Mouse (Mus musculus) MN1 (cell line): ENCODE data around the gene Exoc3l4.

ENCODE experiments used
- DNase-seq: peaks from one replicate; pipeline ENCODE4 v3.0.0-alpha.2; 2016; ENCODE audit warnings: low spot score

The Exoc3l4 gene

GRCm38 (mm10) chr12:111411631-111412355, 5.0 kb upstream of the Exoc3l4 start:
- DNase-seq, result peak; percentile 54

- peak; percentile 18 for DNase-seq
These were observed 4.1 kb upstream of the Exoc3l4 start for GRCm38 (mm10) chr12:111412581-111413284.

GRCm38 (mm10) chr12:111413300-111413699, 3.5 kb upstream of the Exoc3l4 start:
- DNase-seq, result peak; percentile 88

- no peak for DNase-seq
These were observed 3.1 kb downstream of the Exoc3l4 start for GRCm38 (mm10) chr12:111419918-111420317.

- no peak for DNase-seq
These were observed 4.3 kb downstream of the Exoc3l4 start for GRCm38 (mm10) chr12:111420946-111421709.

GRCm38 (mm10) chr12:111422852-111423251, 6.0 kb downstream of the Exoc3l4 start:
- no peak for DNase-seq

- DNase-seq, result no peak
These were observed 6.8 kb downstream of the Exoc3l4 start for GRCm38 (mm10) chr12:111423570-111424129.

GRCm38 (mm10) chr12:111424547-111424946, 7.7 kb downstream of the Exoc3l4 start:
- no peak for DNase-seq

- DNase-seq, result peak; percentile 83
These were observed 8.4 kb downstream of the Exoc3l4 start for GRCm38 (mm10) chr12:111425258-111425657.

GRCm38 (mm10) chr12:111425789-111426460, 9.1 kb downstream of the Exoc3l4 start:
- peak; percentile 78 for DNase-seq

- DNase-seq, result peak; percentile 84
These were observed 10.8 kb downstream of the Exoc3l4 start for GRCm38 (mm10) chr12:111427438-111428113.

GRCm38 (mm10) chr12:111428364-111428763, 11.5 kb downstream of the Exoc3l4 start:
- DNase-seq, result no peak

GRCm38 (mm10) chr12:111428961-111429911, 12.4 kb downstream of the Exoc3l4 start:
- DNase-seq, result peak; percentile 39

- no peak for DNase-seq
These were observed 13.4 kb downstream of the Exoc3l4 start for GRCm38 (mm10) chr12:111430049-111430867.

- DNase-seq, result no peak
These were observed 14.3 kb downstream of the Exoc3l4 start for GRCm38 (mm10) chr12:111430868-111431817.

- DNase-seq, result no peak
These were observed 15.3 kb downstream of the Exoc3l4 start for GRCm38 (mm10) chr12:111432097-111432496.

GRCm38 (mm10) chr12:111432751-111433331, 16.0 kb downstream of the Exoc3l4 start:
- DNase-seq, result no peak
